Mouse (Mus musculus) neural tube, embryonic 14.5 days (tissue): Measurements from ENCODE around the gene Uqcrq. TPM values are rescaled to one million over a fixed set of nuclear protein-coding genes. Genes with fewer than 3 reads are reported as not detected.

Experiments used
- ATAC-seq: fragments of 200-750 bp; cut with Nextera tagmentation; 2 replicates; pipeline ENCODE4 v1.8.0; 2017; ENCODE audit warnings: low read depth, mild to moderate bottlenecking, moderate TSS enrichment, moderate library complexity
- H3K27ac ChIP-seq: fragments of 300-500 bp; sonication (generic); 2 replicates; pipeline ENCODE4 v1.5.1; 2014; ENCODE audit warnings: low read depth, mild to moderate bottlenecking, control low read depth, low read length, moderate library complexity, mixed read lengths
- H3K27me3 ChIP-seq: fragments of 300-500 bp; sonication (generic); 2 replicates; pipeline ENCODE4 v1.6.1; 2014; ENCODE audit warnings: low read length; ENCODE audit not compliant: control insufficient read depth, insufficient read depth
- H3K36me3 ChIP-seq: fragments of 300-500 bp; sonication (generic); 2 replicates; pipeline ENCODE4 v1.6.1; 2014; ENCODE audit warnings: low read length, mixed read lengths; ENCODE audit not compliant: control insufficient read depth, insufficient read depth
- H3K4me1 ChIP-seq: fragments of 300-500 bp; sonication (generic); 2 replicates; pipeline ENCODE4 v1.6.1; 2014; ENCODE audit warnings: low read length; ENCODE audit not compliant: control insufficient read depth, insufficient read depth
- H3K4me2 ChIP-seq: fragments of 300-500 bp; sonication (generic); 2 replicates; pipeline ENCODE4 v1.6.1; 2014; ENCODE audit warnings: mild to moderate bottlenecking, low read depth, low read length, control low read depth
- H3K4me3 ChIP-seq: fragments of 300-500 bp; sonication (generic); 2 replicates; pipeline ENCODE4 v1.5.1; 2014; ENCODE audit warnings: low read depth, low read length, control low read depth, mixed read lengths
- H3K9ac ChIP-seq: fragments of 300-500 bp; sonication (generic); replicated peaks from 2 replicates; pipeline ENCODE4 v1.6.1; 2014; ENCODE audit warnings: low read depth, mild to moderate bottlenecking, control low read depth, low read length, mixed read lengths
- H3K9me3 ChIP-seq: fragments of 300-500 bp; sonication (generic); 2 replicates; pipeline ENCODE4 v1.6.1; 2016; ENCODE audit warnings: low read length; ENCODE audit not compliant: control insufficient read depth
- whole genome bisulfite sequencing: fragments of 180-500 bp; shearing (Covaris S2); extraction: QIAGEN DNeasy Blood & Tissue Kit; methylation state at CpG from one replicate; pipeline ENCODE4 v1.1.7; 2014; 5-methylcytosine and 5-hydroxymethylcytosine counted together
- polyA plus RNA-seq: library from polyadenylated mRNA; unstranded; fragments of >200 nt; fragmentation: Nextera tagmentation; extraction: Ambion mirVana; gene quantifications from 2 replicates; pipeline ENCODE4 v1.2.1, GENCODE M21; 2014

The Uqcrq gene
- polyA plus RNA-seq, 1 experiment from 2014 or later: 826 TPM

- Histone ChIP-seq H3K4me1 (no peaks in the 10 kb centered on the region), H3K9ac (no peak overlapping the region), H3K4me3 (no peak overlapping the region), H3K27ac (no peak overlapping the region), H3K27me3 (no peaks in the 10 kb centered on the region), H3K4me2 (no peak overlapping the region), H3K36me3 (no peaks in the 10 kb centered on the region), H3K9me3 (no peaks in the 10 kb centered on the region)
- 69% methylated on average over 12 of the region's 12 CpGs for WGBS
- no peak for ATAC-seq
Observed at GRCm38 (mm10) chr11:53441921-53442320, 11.3 kb upstream of the Uqcrq start.

GRCm38 (mm10) chr11:53436338-53436737 is 5.7 kb upstream of the Uqcrq start:
- Histone ChIP-seq H3K9ac (no peak overlapping the region), H3K27me3 (no peaks in the 10 kb centered on the region), H3K4me3 (no peak overlapping the region), H3K4me1 (no peaks in the 10 kb centered on the region), H3K27ac (no peak overlapping the region), H3K36me3 (no peaks in the 10 kb centered on the region), H3K4me2 (no peak overlapping the region), H3K9me3 (no peaks in the 10 kb centered on the region)
- ATAC-seq: no peak
- 95% methylated on average over 6 of the region's 6 CpGs for WGBS

GRCm38 (mm10) chr11:53435504-53435903 is 4.9 kb upstream of the Uqcrq start:
- no peak overlapping the region for H3K4me2 ChIP-seq
- no peaks in the 10 kb centered on the region for H3K4me1 ChIP-seq
- H3K9me3 ChIP-seq: no peaks in the 10 kb centered on the region
- ATAC-seq: no peak
- 89% methylated on average over 8 of the region's 8 CpGs for WGBS
- no peak overlapping the region for H3K9ac ChIP-seq
- no peaks in the 10 kb centered on the region for H3K36me3 ChIP-seq
- H3K27ac ChIP-seq: no peak overlapping the region
- H3K4me3 ChIP-seq: no peak overlapping the region
- no peaks in the 10 kb centered on the region for H3K27me3 ChIP-seq

- Histone ChIP-seq H3K4me1 (peaks cover 6% of the 10 kb centered on the region; the same call in 1 of the 2 replicates), H3K36me3 (0 out of 2 replicates have a peak, but pooled peaks cover 7% of the 10 kb centered on the region), H3K4me3 (no peak overlapping the region), H3K27ac (no peak overlapping the region), H3K9ac (no peak overlapping the region), H3K27me3 (no peaks in the 10 kb centered on the region), H3K4me2 (no peak overlapping the region), H3K9me3 (no peaks in the 10 kb centered on the region)
- WGBS: 70% methylated on average over 6 of the region's 6 CpGs
- ATAC-seq: no peak
Observed at GRCm38 (mm10) chr11:53433057-53433456, 2.4 kb upstream of the Uqcrq start.

- no peaks in the 10 kb centered on the region for H3K9me3 ChIP-seq
- H3K27me3 ChIP-seq: no peaks in the 10 kb centered on the region
- peaks cover 6% of the 10 kb centered on the region; the same call in 1 of the 2 replicates for H3K4me1 ChIP-seq
- peak overlapping the region; percentile 91 for H3K4me3 ChIP-seq
- 17% methylated on average over 9 of the region's 9 CpGs for WGBS
- H3K36me3 ChIP-seq: 0 out of 2 replicates have a peak, but pooled peaks cover 7% of the 10 kb centered on the region
- H3K4me2 ChIP-seq: peak overlapping the region; percentile 49
- H3K9ac ChIP-seq: peak overlapping the region; percentile 18; the same call in 1 of the 2 replicates
- peak overlapping the region; percentile 34 for H3K27ac ChIP-seq
- no peak; the same call in 1 of the 2 replicates for ATAC-seq
Observed at GRCm38 (mm10) chr11:53431347-53432056, 871 bp upstream of the Uqcrq start.

GRCm38 (mm10) chr11:53430300-53430669 is 346 bp downstream of the Uqcrq start:
- Histone ChIP-seq H3K4me1 (peaks cover 6% of the 10 kb centered on the region; the same call in 1 of the 2 replicates), H3K27ac (peak overlapping the region; percentile 88), H3K4me3 (peak overlapping the region; percentile 91), H3K9me3 (no peaks in the 10 kb centered on the region), H3K27me3 (no peaks in the 10 kb centered on the region), H3K36me3 (0 out of 2 replicates have a peak, but pooled peaks cover 7% of the 10 kb centered on the region), H3K9ac (peak overlapping the region; percentile 82), H3K4me2 (peak overlapping the region; percentile 83)
- under 1% methylated on average over 34 of the region's 34 CpGs for WGBS
- ATAC-seq: peak; percentile 60

- H3K27me3 ChIP-seq: no peaks in the 10 kb centered on the region
- H3K27ac ChIP-seq: no peak overlapping the region
- no peaks in the 10 kb centered on the region for H3K9me3 ChIP-seq
- H3K4me1 ChIP-seq: peaks cover 6% of the 10 kb centered on the region; the same call in 1 of the 2 replicates
- no peak overlapping the region for H3K9ac ChIP-seq
- H3K36me3 ChIP-seq: 0 out of 2 replicates have a peak, but pooled peaks cover 7% of the 10 kb centered on the region
- H3K4me2 ChIP-seq: no peak overlapping the region
- ATAC-seq: no peak
- H3K4me3 ChIP-seq: no peak overlapping the region
Observed at GRCm38 (mm10) chr11:53429182-53429581, 1.4 kb downstream of the Uqcrq start.

- ATAC-seq: no peak
- Histone ChIP-seq H3K9ac (no peak overlapping the region), H3K4me2 (no peak overlapping the region), H3K36me3 (0 out of 2 replicates have a peak, but pooled peaks cover 7% of the 10 kb centered on the region), H3K9me3 (no peaks in the 10 kb centered on the region), H3K27me3 (no peaks in the 10 kb centered on the region), H3K27ac (no peak overlapping the region), H3K4me1 (peaks cover 6% of the 10 kb centered on the region; the same call in 1 of the 2 replicates), H3K4me3 (no peak overlapping the region)
- 98% methylated on average over 5 of the region's 5 CpGs for WGBS
Observed at GRCm38 (mm10) chr11:53428716-53429057, 1.9 kb downstream of the Uqcrq start.

- Histone ChIP-seq H3K9ac (no peak overlapping the region), H3K36me3 (0 out of 2 replicates have a peak, but pooled peaks cover 7% of the 10 kb centered on the region), H3K27me3 (no peaks in the 10 kb centered on the region), H3K4me2 (no peak overlapping the region), H3K27ac (no peak overlapping the region), H3K4me3 (no peak overlapping the region), H3K9me3 (no peaks in the 10 kb centered on the region), H3K4me1 (peaks cover 6% of the 10 kb centered on the region; the same call in 1 of the 2 replicates)
- 89% methylated on average over 3 of the region's 3 CpGs for WGBS
- no peak for ATAC-seq
Observed at GRCm38 (mm10) chr11:53427993-53428715, 2.5 kb downstream of the Uqcrq start.
